Mouse (Mus musculus) CH12F3 (cell line): ENCODE measurements around the gene Adgrg6.

ENCODE experiments used
- in situ Hi-C: fragments of 300-500 bp; cut with MboI; formaldehyde crosslinking; loops from 2 replicates; pipeline ENCODE4 v1.14.3; 2020; ENCODE audit warnings: low sequenced_read_pairs

The Adgrg6 gene

GRCm38 (mm10) chr10:14544941-14545717 is at the start of gene Adgrg6:
Gene Adgrg6 (minus strand): TSS chr10:14545659.
- in situ Hi-C loops: no loop called here

GRCm38 (mm10) chr10:14592215-14592614 is 46.8 kb upstream of the Adgrg6 start:
- in situ Hi-C loops: no loop called here

DNA sequence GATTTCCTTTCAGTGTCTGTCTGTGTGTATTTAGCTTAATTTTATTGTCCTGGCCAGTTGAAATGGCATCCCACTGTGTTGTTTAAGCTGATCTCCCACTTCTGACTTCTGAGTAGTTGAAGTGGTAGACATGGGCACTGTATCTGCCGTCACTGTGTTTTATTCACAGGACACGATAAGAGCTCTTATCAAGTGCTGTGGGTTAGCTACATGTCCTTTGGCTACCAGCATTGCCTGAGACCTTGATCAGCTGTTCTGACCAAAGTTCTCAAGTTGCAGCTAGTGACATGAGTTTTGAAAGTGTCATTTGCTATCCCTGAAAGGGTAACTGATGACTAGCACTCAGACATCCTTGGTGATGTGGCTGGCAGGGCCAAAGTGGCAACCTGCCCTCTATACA is 45.4 kb upstream of the Adgrg6 start:
- in situ Hi-C loops: no loop called here

DNA sequence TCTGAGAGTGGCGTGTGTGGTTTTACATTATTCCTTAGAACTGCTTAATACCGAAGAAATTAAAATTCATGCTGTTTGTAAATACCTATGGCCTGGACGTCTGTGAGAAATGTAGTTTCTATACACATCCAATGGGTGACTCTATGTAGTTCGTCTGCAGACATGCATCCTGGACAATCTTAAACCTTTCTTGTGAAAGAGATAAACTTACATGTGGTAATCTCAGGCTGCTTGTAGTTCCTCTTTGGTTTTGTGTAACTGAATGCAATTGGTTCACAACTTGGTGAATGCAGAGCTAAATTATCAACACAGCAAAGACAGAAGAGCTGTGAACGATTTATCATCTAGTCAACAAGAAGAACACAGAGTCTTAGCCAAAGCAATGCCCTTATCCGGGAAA is 44.2 kb upstream of the Adgrg6 start:
- in situ Hi-C loops: no loop called here

GRCm38 (mm10) chr10:14583496-14583895 is 38.0 kb upstream of the Adgrg6 start:
- in situ Hi-C loops: no loop called here

- in situ Hi-C loops: no loop called here
These were observed 28.8 kb upstream of the Adgrg6 start for GRCm38 (mm10) chr10:14574255-14574654.

GRCm38 (mm10) chr10:14571143-14571542 is 25.7 kb upstream of the Adgrg6 start:
- in situ Hi-C loops: no loop called here

- in situ Hi-C loops: no loop called here
These were observed 25.2 kb upstream of the Adgrg6 start for GRCm38 (mm10) chr10:14570616-14571015.

- in situ Hi-C loops: no loop called here
These were observed 672 bp upstream of the Adgrg6 start for GRCm38 (mm10) chr10:14546111-14546551.

DNA sequence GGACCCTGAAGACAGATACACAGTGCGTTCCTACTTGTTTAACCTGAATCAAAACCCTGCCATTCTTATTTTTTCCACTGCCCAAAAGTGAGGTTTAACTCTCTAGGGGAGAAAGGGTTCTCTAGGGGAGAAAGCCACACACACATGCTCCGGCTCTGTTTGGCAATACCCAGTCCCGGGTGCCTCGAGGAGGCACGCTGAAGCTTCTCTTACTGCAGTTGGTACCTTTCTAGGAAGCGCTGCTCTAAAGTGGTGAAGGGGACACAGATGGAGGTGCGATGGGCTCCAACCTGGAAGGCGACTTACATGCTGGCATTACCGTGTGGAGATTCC is 885 bp downstream of the Adgrg6 start:
- in situ Hi-C loops: no loop called here

- in situ Hi-C loops: no loop called here
These were observed 1.9 kb downstream of the Adgrg6 start for GRCm38 (mm10) chr10:14543511-14544067.

- in situ Hi-C loops: no loop called here
These were observed 8.4 kb downstream of the Adgrg6 start for GRCm38 (mm10) chr10:14537102-14537501.

DNA sequence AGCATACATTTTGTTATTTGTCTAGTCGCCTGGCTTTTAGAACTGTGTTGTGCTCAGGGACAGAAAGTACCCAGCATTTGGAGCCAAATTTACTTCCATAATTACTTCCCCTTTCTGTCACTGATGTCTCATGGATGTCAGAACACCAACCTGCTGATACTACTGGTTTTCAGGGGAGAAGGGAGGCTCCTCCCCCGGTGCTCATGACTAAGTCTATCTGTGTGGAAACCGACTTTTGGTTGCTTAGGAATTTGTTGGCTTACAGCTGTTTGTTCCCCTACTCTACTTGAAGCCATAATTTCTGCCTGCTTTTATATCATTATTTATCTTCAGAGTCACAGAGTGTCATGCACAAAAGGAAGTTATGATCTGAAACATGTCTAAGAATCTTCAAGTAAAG is 14.4 kb downstream of the Adgrg6 start:
- in situ Hi-C loops: no loop called here

GRCm38 (mm10) chr10:14530670-14531069 is 14.8 kb downstream of the Adgrg6 start:
- in situ Hi-C loops: no loop called here

DNA sequence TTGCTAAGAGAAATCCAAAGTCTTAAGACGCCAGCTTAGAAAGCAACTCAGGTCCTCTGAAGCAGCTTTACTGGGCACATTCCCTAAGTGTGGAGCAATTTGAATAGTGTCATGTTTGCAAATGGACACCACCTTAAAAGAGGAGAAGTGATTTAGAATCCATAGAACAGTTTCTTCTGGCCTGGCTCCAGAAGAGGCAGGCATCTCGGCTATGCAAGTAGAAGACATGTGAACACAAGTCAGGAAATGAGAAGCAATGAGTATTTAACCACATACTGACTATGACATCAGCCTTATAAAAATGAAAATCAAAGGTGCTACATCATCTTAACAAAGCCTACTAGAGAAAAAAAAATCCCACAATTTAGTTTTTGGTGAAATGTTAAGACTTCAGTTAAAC is 17.7 kb downstream of the Adgrg6 start:
- in situ Hi-C loops: no loop called here

DNA sequence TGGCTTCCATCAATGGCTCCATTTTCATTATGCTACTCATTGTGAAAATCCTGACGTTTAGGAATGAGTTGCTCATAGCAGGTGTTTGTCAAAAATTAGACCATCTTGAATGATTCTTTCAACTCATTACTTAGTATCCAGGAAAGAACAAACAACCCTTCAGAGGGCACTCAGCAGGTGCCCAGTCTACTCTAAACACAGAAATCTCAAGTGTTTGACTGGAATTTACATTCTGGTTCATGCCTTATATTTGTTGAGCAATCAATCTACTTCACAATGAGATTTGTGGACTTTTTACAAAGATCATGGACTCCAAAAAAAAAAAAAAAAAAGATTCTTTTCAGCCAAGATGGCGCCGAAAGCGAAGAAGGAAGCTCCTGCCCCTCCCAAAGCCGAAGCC is 22.7 kb downstream of the Adgrg6 start:
- in situ Hi-C loops: no loop called here

GRCm38 (mm10) chr10:14520912-14521675 is 24.4 kb downstream of the Adgrg6 start:
- in situ Hi-C loops: no loop called here

GRCm38 (mm10) chr10:14517909-14518308 is 27.6 kb downstream of the Adgrg6 start:
- in situ Hi-C loops: no loop called here

DNA sequence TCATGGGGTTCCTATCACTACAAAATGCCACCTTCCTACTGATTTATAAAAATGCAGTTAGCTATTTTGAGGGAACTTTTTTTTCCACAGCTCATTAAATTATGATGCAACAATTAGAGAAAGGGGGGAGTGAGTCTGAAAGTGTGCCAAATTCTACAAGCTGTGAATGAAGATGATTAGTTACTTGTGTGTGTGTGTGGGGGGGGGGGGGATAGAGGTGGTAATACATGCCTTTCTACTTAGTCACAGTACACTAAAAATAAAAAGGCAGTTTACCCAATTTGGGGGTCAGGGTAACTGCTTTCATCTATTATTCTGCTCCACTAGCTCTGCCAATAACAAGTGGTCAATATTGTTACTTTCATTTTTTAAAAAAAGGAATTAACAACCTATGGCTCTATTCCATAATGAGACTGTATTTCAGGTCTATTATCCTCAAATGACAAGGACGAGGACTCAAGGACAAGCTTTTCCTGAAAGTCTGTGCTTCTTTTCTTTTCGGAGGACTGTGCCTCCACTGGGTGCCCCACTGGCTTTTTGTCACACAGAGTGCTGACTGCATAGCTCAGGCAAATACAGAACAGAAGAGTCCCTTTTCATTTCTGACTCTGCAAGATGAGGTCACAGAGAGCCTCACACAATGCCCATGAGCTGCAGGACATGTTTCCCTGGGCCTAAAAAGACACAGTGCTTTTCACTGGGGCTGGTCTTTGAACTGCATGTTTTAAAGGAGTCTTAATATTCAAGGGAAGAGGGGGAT is 33.4 kb downstream of the Adgrg6 start:
- in situ Hi-C loops: no loop called here

- in situ Hi-C loops: no loop called here
These were observed 34.3 kb downstream of the Adgrg6 start for GRCm38 (mm10) chr10:14511157-14511556.

- in situ Hi-C loops: no loop called here
These were observed 49.8 kb downstream of the Adgrg6 start for GRCm38 (mm10) chr10:14495658-14496057.
